Mouse (Mus musculus) layer of hippocampus, adult 6 months (tissue): Measurements from ENCODE around the gene H2afx. TPM values are rescaled to one million over a fixed set of nuclear protein-coding genes. Genes with fewer than 3 reads are reported as not detected.

Experiments
- long read RNA-seq, 2 experiments: library from polyadenylated mRNA; unstranded; transcript quantifications; one replicate each; pipeline ENCODE4 v2.0.0; 2019 to 2020
- microRNA-seq: library from miRNA; unstranded; fragments of <30 nt; microRNA quantifications from one replicate; pipeline ENCODE4 v1.2.0, GENCODE M21; 2020
- polyA plus RNA-seq: library from polyadenylated mRNA; unstranded; fragments of <200 nt; fragmentation: Nextera tagmentation; gene quantifications from 2 replicates; pipeline ENCODE4 v1.2.3, GENCODE M21; 2021

Gene H2afx
- 40.3 and 56.5 TPM in 2 replicates for polyA plus RNA-seq
- long read RNA-seq, experiment 1, transcript H2afx-201 (1 exons, 1,384 nt), result major isoform, 76 of 76 reads
- long read RNA-seq, experiment 1, partial matches to known transcripts, result 0 of 76 reads
- long read RNA-seq, experiment 1, other reads (novel, unspliced or antisense), result 0 of 76 reads
- long read RNA-seq, experiment 2, transcript H2afx-201 (1 exons, 1,384 nt), result major isoform, 133 of 133 reads
- long read RNA-seq, experiment 2, partial matches to known transcripts, result 0 of 133 reads
- long read RNA-seq, experiment 2, other reads (novel, unspliced or antisense), result 0 of 133 reads

GRCm38 (mm10) chr9:44334396-44335330 lies at the start of gene H2afx:
Gene H2afx (plus strand): TSS chr9:44334694.

GRCm38 (mm10) chr9:44288076-44288958 lies 46.2 kb upstream of the H2afx start, which contains the start of gene Abcg4:
Gene Abcg4 (minus strand): TSS chr9:44288615.

GRCm38 (mm10) chr9:44305466-44306079 lies 28.9 kb upstream of the H2afx start, which contains the start of gene Hinfp:
Gene Hinfp (minus strand): TSS chr9:44305671.

GRCm38 (mm10) chr9:44319887-44320798 lies 14.4 kb upstream of the H2afx start, which contains the start of gene C2cd2l:
Gene C2cd2l (minus strand): TSS chr9:44320285.

GRCm38 (mm10) chr9:44325768-44326370 lies 8.6 kb upstream of the H2afx start, which contains the start of gene Dpagt1:
Gene Dpagt1 (plus strand): TSS chr9:44326019.

GRCm38 (mm10) chr9:44343781-44344421 lies 9.4 kb downstream of the H2afx start, which contains the start of gene Hmbs:
Gene Hmbs (minus strand): TSS chr9:44344228.

GRCm38 (mm10) chr9:44361190-44361917 lies 26.9 kb downstream of the H2afx start, which contains the start of gene Vps11:
Gene Vps11 (minus strand): TSS chr9:44361670.

GRCm38 (mm10) chr9:44379054-44379834 lies 44.8 kb downstream of the H2afx start, which contains the start of gene Hyou1:
Gene Hyou1 (plus strand): TSS chr9:44379490.

Small RNA genes lying within 50 kb of the gene (microRNA-seq; reads per million reads assigned to microRNA genes)
- not detected for gene Gm44335

Other genes starting within 250 kb of the H2afx start
- 0.06 and 9.7 TPM in 2 replicates for gene Mfrp, start 233.0 kb upstream of the H2afx start, polyA plus RNA-seq
- 30.3 and 40.8 TPM in 2 replicates for gene C1qtnf5, start 227.4 kb upstream of the H2afx start, polyA plus RNA-seq
- gene Gm49380, start 221.2 kb upstream of the H2afx start, polyA plus RNA-seq, result 0.10 and 0.14 TPM in 2 replicates
- gene Rnf26, start 221.2 kb upstream of the H2afx start, polyA plus RNA-seq, result 10.8 and 13.6 TPM in 2 replicates
- 2.6 and 2.8 TPM in 2 replicates for gene Mcam, start 200.2 kb upstream of the H2afx start, polyA plus RNA-seq
- 11.8 and 12.1 TPM in 2 replicates for gene Cbl, start 100.6 kb upstream of the H2afx start, polyA plus RNA-seq
- 14.2 and 18.1 TPM in 2 replicates for gene Ccdc153, start 94.0 kb upstream of the H2afx start, polyA plus RNA-seq
- gene Pdzd3, start 83.2 kb upstream of the H2afx start, polyA plus RNA-seq, result 0.90 and 1.1 TPM in 2 replicates
- 6.2 and 7.2 TPM in 2 replicates for gene Nlrx1, start 66.1 kb upstream of the H2afx start, polyA plus RNA-seq
- gene Abcg4, start 46.1 kb upstream of the H2afx start, polyA plus RNA-seq, result 25.1 and 26.3 TPM in 2 replicates
- gene Hinfp, start 29.0 kb upstream of the H2afx start, polyA plus RNA-seq, result 2.9 and 4.2 TPM in 2 replicates
- 17.9 and 19.0 TPM in 2 replicates for gene C2cd2l, start 14.4 kb upstream of the H2afx start, polyA plus RNA-seq
- 10.3 and 12.5 TPM in 2 replicates for gene Dpagt1, start 8.7 kb upstream of the H2afx start, polyA plus RNA-seq
- 32.2 and 38.1 TPM in 2 replicates for gene Hmbs, start 9.5 kb downstream of the H2afx start, polyA plus RNA-seq
- gene Vps11, start 27.0 kb downstream of the H2afx start, polyA plus RNA-seq, result 48.4 and 50.0 TPM in 2 replicates
- gene Hyou1, start 44.8 kb downstream of the H2afx start, polyA plus RNA-seq, result 19.2 and 19.5 TPM in 2 replicates
- gene Slc37a4, start 62.2 kb downstream of the H2afx start, polyA plus RNA-seq, result 20.2 and 25.1 TPM in 2 replicates
- gene Rps25, start 72.4 kb downstream of the H2afx start, polyA plus RNA-seq, result 2,038 and 2,060 TPM in 2 replicates
- 191 and 194 TPM in 2 replicates for gene Trappc4, start 72.9 kb downstream of the H2afx start, polyA plus RNA-seq
- gene Ccdc84, start 83.9 kb downstream of the H2afx start, polyA plus RNA-seq, result 3.3 and 3.5 TPM in 2 replicates
- not detected in 2 replicates for gene Foxr1, start 106.4 kb downstream of the H2afx start, polyA plus RNA-seq
- gene Upk2, start 120.3 kb downstream of the H2afx start, polyA plus RNA-seq, result not detected in 2 replicates
- gene Bcl9l, start 148.1 kb downstream of the H2afx start, polyA plus RNA-seq, result 3.1 and 3.2 TPM in 2 replicates
- not detected in 2 replicates for gene Cxcr5, start 227.2 kb downstream of the H2afx start, polyA plus RNA-seq